Mouse (Mus musculus): ENCODE data around the gene Slc9a3r1. TPM values are rescaled to one million over a fixed set of nuclear protein-coding genes. Genes with fewer than 3 reads are reported as not detected.
A peak's percentile ranks its signal among the peaks of the same experiment; 100 is the strongest.

Gene Slc9a3r1
- total RNA-seq, 2 experiments from 2014 or later = 11.9 to 17.4 TPM

GRCm38 (mm10) chr11:115187693-115188092, 24.6 kb downstream of the Slc9a3r1 start, which contains the start of gene Nat9:
Nat9 (minus strand) TSS chr11:115187859.
- intact Hi-C loops (cut with DNase I) = no loop called here
- no peak for DNase-seq

- intact Hi-C loops (cut with DNase I) = no loop called here
These were observed 25.5 kb downstream of the Slc9a3r1 start for GRCm38 (mm10) chr11:115188539-115189231.

DNA sequence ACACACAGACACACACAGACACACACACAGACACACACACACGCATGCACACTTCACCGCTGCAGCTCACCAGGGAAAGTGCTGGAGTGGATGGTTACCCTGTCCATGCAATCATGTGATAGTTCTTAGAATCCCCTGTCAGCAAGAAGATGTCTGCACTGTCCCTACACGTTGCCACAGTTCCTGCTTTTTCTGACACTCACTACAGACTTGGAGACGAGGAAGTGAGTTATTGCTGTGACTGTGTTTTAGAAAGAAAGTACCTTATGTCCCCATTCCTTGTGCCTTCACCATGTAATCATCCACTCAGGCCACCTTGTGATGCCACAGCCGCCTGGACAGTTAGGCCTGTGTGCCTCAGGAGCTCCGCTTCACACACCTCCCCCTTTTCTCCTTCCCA, 26.2 kb downstream of the Slc9a3r1 start:
- intact Hi-C loops (cut with DNase I) = no loop called here

More at GRCm38 (mm10) chr11:115188539-115189231, 25.5 kb downstream of the Slc9a3r1 start:
- DNase-seq = no peak

GRCm38 (mm10) chr11:115192180-115192579, 29.0 kb downstream of the Slc9a3r1 start:
- intact Hi-C loops (cut with DNase I) = no loop called here

More for the DNA sequence above, 26.2 kb downstream of the Slc9a3r1 start:
- no peak for DNase-seq

GRCm38 (mm10) chr11:115194693-115195092, 31.6 kb downstream of the Slc9a3r1 start:
- intact Hi-C loops (cut with DNase I) = no loop called here

More at GRCm38 (mm10) chr11:115192180-115192579, 29.0 kb downstream of the Slc9a3r1 start:
- peak; percentile 59 to 71 for DNase-seq

DNA sequence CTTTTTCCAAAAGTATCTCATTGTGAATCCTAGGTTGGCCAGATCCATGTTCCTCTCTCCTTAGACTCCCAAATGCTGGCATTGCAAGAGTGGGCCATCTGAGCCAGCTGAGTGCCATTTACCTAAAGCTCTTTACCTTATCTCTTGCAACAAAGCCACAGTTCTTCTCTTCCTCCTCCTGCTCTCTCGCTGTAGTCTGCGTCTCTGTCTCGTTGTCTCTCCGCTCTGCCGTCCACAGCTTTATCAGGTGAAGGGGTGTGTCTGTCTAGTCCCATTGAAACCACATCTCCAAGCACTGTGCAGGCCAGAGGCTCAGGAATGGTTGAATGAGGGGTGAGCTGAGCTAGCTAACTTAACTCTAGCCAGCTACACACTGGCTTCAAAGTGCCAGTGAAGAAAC, 32.8 kb downstream of the Slc9a3r1 start:
- DNase-seq = no peak
- intact Hi-C loops (cut with DNase I) = no loop called here

More at GRCm38 (mm10) chr11:115194693-115195092, 31.6 kb downstream of the Slc9a3r1 start:
- DNase-seq = no peak

DNA sequence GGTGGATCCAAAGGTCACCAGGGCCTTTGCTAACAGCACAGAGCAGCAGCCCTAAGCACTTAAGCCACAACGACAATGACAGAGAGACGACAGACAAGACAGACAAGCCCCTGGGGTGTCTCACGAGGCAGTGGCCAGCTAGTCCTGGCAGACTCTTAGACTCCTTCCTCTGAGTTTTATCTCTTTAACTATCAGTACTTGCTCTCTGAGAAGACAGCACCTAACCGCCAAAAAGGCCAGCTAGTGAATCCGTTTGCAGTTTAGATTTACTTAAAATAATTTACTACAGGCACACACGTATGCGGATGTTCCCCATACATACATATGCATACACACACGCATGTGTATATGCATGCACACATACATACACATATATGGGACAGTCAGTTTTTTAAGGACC, 34.4 kb downstream of the Slc9a3r1 start:
- intact Hi-C loops (cut with DNase I) = no loop called here
- no peak for DNase-seq

DNA sequence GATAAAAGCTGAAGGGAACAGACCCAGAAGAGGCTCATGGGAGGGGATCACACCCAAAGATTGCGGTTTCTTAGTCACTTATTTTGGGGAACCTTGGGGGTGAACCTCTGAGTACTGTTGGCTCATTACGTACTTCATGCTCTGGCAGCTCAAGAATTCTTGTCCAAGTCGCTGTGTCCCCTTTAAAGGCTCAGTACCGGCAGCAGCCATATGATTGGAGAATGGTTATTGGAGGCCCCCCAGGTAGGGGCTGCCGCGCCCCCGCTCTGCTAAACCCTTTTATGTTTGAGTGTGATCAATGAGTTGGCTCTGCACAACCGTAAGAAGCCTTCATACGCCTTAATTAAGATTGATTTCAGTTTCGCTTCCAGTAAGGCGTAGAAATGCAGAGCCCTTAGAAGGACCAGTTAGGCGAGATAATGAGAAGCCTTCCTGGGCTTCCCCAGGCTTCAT, 35.8 kb downstream of the Slc9a3r1 start:
- intact Hi-C loops (cut with DNase I) = no loop called here
- no peak for DNase-seq

- intact Hi-C loops (cut with DNase I) = no loop called here
- no peak for DNase-seq
These were observed 37.4 kb downstream of the Slc9a3r1 start for GRCm38 (mm10) chr11:115200520-115200919.

DNA sequence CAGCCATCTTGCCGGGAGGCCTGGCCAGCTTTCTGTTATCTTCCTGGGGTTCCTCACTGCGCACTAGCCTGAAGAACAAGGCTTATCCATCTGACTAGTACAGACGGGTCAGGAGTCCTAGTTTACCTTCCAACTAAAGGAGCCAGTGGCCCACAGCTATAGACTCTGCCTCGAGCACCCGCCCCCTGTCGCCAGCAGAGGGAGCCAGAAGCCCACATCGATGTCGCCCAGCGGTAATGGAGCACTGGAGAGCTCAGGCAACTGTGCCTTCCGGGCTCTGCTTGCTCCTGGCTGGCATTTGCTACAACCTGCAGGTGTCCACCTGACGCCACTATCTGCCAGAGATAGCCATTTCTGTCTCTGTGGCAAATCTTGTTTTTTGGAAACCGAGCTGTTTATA, 39.2 kb downstream of the Slc9a3r1 start:
- DNase-seq = peak; percentile 86 to 90
- intact Hi-C loops (cut with DNase I) = loop anchor here (1.0 to 2.0 kb wide), 3 partner anchors 30 to 152 kb away; no protein-coding TSS in a partner anchor

DNA sequence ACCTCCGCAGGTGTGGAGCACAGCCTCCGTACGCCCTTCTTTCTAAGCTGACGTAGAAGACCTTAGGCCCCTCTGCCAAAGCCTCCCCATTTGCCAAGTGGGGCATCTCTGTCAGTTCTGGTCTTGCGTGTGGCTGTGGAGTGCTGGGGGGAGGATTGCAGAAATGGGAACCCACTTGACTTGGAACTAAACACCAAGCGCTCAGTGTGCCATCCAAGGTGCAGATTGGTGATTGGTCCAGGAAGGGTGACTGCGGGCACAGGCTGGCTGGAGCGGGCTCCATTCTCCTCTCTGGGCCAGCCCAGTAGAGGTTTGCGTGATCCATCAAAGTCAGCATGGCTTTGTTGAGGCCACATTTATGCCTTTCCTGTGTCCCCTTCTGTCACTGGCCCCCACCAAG, 39.6 kb downstream of the Slc9a3r1 start:
- no peak for DNase-seq
- intact Hi-C loops (cut with DNase I) = loop anchor here (1.0 to 2.0 kb wide), 4 partner anchors 30 to 152 kb away; no protein-coding TSS in a partner anchor

- no peak for DNase-seq
- intact Hi-C loops (cut with DNase I) = no loop called here
These were observed 45.0 kb downstream of the Slc9a3r1 start for GRCm38 (mm10) chr11:115208126-115208525.

DNA sequence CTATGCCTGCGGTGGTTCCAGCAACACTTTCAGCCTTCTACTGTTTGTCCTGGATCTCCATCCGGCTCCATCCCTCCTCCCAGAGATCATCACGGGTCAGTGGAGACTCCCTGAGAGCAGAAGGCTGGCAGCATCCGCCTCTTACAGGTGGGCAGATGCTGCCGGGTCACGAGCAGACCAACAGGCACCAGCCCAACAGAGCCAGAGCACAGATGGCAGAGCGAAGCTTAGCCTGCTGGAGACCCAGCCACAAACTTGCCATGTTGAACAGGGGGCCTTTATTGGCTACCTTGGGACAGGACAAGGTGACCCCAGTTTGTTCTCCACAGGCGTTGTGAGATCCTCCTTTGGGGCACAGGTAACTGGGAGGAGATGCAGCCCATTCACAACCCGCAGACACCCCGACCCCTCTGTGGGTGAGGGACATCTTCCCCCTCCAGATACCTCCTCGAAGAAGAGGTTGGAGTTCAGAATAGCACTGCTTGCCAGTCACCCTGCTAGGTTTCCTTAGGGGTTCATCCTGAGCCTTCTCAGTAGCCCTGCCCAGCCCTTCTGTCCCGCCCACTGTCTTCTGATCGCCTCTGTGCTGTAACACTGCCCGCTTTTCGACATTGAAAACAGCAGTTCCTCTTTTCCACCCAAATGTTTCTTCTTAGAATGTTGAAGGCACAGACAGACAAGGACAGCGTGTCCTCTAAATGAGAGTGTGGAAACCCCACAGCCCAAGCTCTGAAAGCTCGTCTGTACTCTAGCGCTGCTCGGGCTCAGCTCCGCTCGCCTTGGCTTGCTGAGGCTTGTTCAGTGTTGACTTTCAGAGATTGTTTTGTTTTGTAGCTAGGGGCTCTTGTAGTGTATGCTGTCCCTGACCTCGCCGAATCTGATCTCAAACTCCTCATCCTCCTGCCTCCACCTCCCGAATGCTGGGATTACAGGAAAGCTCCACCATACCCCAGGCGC, 45.9 kb downstream of the Slc9a3r1 start:
- intact Hi-C loops (cut with DNase I) = no loop called here
- DNase-seq = no peak

GRCm38 (mm10) chr11:115209958-115210357, 46.8 kb downstream of the Slc9a3r1 start:
- intact Hi-C loops (cut with DNase I) = no loop called here

GRCm38 (mm10) chr11:115212116-115212515, 49.0 kb downstream of the Slc9a3r1 start:
- DNase-seq = no peak
- intact Hi-C loops (cut with DNase I) = no loop called here

More at GRCm38 (mm10) chr11:115209958-115210357, 46.8 kb downstream of the Slc9a3r1 start:
- no peak for DNase-seq

DNA sequence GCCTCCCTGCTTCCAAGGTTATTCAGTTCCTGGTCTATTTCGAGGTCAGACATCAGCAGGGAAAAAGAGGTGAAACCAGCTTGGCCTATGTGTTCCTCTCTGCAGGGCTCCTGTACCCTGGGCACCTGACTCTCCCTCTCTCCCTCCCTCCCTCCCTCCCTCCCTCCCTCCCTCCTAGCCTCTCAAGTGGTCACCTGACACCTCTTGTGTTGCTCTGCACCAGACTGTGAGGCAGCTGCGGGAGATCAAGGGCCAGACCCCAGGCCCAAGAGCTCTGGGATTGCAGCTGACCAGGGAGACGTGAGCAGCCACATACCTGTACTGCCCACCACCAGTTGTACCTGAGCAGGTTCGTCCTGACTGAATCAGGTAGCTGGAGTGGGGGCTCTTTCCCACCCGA, 52.0 kb downstream of the Slc9a3r1 start:
- intact Hi-C loops (cut with DNase I) = no loop called here
- no peak for DNase-seq

GRCm38 (mm10) chr11:115217439-115218410, 54.6 kb downstream of the Slc9a3r1 start:
- peak in 1 of 2 experiments; percentile 52 for DNase-seq
- intact Hi-C loops (cut with DNase I) = no loop called here

DNA sequence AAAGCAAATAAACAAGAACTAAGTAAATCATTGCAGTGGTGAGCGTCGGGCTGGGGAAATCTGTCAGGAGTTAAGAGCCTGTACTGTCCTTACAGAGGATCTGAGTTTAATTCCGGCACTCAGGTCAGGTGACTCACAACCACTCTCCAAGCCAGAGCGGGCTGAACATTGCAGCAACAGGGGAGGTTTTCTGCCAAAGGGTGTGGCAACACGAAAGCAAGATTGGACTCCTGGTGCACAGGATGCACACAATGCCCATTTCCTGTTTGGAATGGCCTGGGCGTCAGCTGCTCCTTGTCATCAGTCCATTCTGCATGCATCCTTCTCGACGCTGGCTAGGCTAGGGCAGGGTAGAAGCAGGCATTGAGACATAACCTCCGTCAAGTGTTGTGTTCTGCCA, 56.1 kb downstream of the Slc9a3r1 start:
- intact Hi-C loops (cut with DNase I) = no loop called here
- DNase-seq = peak; percentile 71 to 77

DNA sequence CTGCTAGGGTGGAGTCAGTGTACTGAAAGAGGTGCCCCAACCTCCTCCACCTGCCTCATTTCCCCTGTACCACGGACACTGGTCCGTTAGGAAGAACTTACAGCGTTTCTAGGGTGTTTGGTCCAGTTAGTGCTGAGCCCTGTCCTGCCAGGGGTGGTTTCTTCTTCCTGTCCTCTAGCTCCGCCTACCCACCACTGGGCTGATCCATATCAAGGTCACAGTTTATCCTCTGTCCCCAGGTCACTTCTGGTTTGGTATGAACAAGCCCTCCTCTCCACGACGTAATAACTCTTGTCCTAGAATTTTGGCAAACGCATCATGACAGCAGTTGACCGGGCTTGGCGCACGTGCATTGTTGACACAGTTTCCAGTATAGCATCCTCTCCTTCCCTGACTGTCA, 56.5 kb downstream of the Slc9a3r1 start:
- DNase-seq = no peak
- intact Hi-C loops (cut with DNase I) = loop anchor here (5.0 kb wide), 1 partner anchor 53 kb away; no protein-coding TSS in a partner anchor

DNA sequence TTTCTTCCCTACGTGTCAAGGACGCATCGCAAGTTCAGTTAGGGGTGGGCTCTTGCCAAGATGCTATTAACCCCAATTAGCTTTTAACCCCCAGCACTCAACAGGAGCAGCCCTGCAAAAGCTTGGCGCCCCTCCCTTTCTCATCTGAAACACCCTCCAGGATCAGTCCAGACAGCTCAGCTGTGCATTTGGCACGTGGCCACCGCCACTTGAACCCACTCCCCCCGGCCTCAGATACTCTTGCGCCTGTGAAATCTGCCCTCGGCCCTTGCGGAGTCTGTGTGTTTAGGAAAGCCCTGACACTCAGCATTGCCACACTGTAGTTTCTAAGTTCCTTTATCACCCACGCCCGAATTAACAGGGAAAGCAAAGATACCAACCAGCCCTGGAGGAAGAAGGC, 58.9 kb downstream of the Slc9a3r1 start:
- DNase-seq = peak in 1 of 2 experiments; percentile 52
- intact Hi-C loops (cut with DNase I) = loop anchor here (5.0 kb wide), 1 partner anchor 50 kb away; no protein-coding TSS in a partner anchor

Measured in heart, postnatal 10 days (tissue).